Mouse (Mus musculus): ENCODE data around the gene Ntn1. TPM values are rescaled to one million over a fixed set of nuclear protein-coding genes. Genes with fewer than 3 reads are reported as not detected.

Ntn1 gene
- total RNA-seq, 1 experiment from 2014 or later, result not detected

DNA sequence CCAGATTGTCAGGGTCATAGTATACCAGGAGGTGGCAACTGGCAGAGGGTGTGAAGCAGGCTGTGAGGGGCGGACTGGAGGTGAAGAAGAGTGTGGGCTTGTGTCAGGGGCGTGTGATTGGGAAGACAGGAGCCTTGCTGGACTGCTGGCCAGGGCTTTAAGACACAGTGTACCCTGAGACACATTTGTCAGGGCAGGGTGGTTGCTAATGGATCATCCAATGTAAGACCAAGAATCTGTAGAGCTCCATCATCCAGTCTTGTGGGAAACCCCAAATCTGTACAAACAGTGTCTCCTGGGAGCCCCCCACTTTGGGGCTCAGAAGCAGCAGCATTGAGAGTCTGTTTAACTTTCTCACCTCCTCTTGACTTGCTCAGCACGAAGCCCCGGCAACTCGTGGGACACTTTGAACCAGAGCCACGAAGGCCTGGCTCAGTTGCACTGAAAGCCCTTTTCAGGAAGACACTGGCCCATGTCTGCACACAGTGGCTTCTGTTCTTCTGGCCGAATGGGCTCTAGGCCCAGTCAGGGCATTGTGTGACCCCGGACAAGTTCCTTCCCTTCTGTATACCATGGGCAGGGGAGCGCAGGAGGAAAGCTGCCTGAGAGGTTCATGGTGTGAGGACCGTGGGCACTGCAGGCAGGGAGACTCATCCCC is 194.9 kb downstream of the Ntn1 start:
- ATAC-seq (ENCODE audit: extremely low read depth, insufficient number of reproducible peaks, low FRiP score, poor library complexity, severe bottlenecking), result no peak

- ATAC-seq (ENCODE audit: extremely low read depth, insufficient number of reproducible peaks, low FRiP score, poor library complexity, severe bottlenecking), result no peak
Measured at GRCm38 (mm10) chr11:68204407-68204806, 196.2 kb downstream of the Ntn1 start.

GRCm38 (mm10) chr11:68203658-68204315 is 196.8 kb downstream of the Ntn1 start:
- ATAC-seq (ENCODE audit: extremely low read depth, insufficient number of reproducible peaks, low FRiP score, poor library complexity, severe bottlenecking), result no peak

DNA sequence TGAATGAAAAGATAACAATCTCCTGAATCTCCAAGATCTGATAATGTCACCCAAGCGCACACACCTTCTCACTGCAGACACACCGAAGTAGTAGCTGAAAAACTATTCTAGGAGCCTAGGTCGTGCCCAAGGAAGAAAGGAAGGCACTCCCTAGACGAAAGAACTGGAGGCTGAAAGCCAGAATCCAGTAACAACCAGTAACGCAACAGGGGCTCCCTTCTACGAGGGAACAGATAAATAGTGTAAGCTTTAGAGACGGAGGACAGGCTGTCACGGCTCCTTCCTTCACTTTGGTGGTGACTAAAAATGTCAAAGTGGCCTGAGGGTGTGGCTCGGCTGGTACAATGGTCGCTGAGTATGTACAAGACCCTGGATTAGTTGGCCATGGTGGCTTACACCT is 198.1 kb downstream of the Ntn1 start:
- no peak for ATAC-seq (ENCODE audit: extremely low read depth, insufficient number of reproducible peaks, low FRiP score, poor library complexity, severe bottlenecking)

DNA sequence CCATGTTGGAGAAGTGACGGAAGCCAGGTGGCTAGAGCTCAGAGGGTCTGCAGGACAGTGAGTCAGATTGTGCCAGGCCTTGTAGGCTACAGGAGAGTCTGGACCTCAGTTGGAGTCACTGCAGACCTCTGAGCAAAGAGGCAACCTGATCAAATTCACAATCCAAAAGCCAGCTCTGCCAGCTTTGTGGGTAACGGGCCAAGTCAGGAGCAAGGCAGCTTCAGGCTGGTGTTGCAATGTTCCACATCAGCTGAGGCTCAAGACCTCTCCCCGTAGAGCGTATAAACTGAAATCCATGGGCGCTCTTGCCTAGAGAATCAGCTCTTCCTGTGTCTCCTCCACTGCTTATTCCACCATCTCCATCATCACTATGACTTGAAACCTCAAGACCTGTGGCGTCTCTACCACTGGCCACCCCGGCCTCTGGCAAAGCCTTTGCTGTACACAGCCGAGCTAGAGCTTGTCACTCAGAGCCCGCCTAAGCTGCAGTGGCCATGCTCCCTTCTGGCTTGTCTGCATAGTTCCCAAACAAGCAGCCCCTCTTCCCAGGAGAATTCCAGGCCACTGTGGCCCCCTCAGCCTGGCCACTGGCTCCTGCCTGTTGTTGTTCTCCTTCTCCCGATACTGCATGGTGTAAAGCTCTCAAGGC is 198.7 kb downstream of the Ntn1 start:
- ATAC-seq (ENCODE audit: extremely low read depth, insufficient number of reproducible peaks, low FRiP score, poor library complexity, severe bottlenecking), result no peak

DNA sequence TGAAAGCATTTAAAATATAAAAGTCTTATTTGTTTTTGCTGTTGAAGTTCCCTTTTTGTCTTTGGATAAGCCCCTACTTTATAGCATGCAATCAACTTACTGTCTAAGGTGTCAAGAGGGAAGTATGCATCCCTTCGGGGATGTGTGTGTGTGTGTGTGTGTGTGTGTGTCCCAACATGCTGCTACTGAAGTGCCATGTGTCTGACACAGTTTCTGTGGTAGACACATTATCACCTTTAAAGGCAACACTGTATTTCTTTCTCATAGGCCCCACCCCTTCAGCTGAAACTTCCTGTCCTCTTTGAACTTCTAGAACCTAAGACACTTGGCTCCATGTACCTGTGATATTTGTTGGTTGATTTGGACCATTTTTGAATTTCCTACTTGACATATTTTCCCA is 199.6 kb downstream of the Ntn1 start:
- no peak for ATAC-seq (ENCODE audit: extremely low read depth, insufficient number of reproducible peaks, low FRiP score, poor library complexity, severe bottlenecking)

DNA sequence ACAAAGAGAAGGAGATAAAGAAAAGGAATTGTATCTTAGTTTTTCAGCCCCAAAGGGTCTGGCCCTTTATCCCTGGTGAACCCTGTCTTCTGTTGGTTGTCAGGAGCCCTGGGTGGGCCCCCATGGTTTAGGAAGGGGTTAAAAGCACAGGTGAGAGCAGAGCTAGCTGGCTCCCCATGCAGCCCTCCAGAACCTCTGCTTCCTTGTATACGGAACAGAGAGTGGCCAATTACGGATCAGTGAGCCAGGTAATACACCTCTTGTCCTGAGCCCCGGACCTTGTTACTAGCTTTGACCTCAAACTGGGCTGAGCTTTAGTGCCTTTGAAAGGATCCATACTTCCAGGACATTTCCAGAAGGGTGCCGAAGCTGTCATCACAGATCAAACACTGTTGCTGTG is 200.1 kb downstream of the Ntn1 start:
- ATAC-seq (ENCODE audit: extremely low read depth, insufficient number of reproducible peaks, low FRiP score, poor library complexity, severe bottlenecking), result no peak

GRCm38 (mm10) chr11:68199801-68200423 is 200.7 kb downstream of the Ntn1 start:
- ATAC-seq (ENCODE audit: extremely low read depth, insufficient number of reproducible peaks, low FRiP score, poor library complexity, severe bottlenecking), result no peak

- ATAC-seq (ENCODE audit: extremely low read depth, insufficient number of reproducible peaks, low FRiP score, poor library complexity, severe bottlenecking), result no peak
Measured at GRCm38 (mm10) chr11:68199103-68199502, 201.5 kb downstream of the Ntn1 start.

DNA sequence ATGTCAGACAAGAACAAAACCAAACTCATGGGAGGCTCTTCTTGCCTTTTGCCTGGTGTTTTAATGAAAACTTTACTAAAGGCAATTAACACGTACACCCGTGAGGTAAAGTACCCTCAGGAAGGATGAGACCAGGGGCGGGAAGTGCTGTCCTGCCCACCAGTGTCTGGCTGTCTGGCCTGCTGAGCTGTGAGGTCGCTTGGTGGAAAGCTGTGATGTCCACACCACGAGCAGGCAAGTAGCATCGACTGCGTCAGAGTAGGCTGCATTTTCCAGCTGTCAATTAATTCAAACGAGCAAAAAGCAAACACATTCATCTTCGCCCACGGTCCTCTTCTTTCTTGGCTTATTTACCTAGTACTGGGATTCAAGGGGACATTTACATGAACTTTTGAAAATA is 201.9 kb downstream of the Ntn1 start:
- no peak for ATAC-seq (ENCODE audit: extremely low read depth, insufficient number of reproducible peaks, low FRiP score, poor library complexity, severe bottlenecking)

DNA sequence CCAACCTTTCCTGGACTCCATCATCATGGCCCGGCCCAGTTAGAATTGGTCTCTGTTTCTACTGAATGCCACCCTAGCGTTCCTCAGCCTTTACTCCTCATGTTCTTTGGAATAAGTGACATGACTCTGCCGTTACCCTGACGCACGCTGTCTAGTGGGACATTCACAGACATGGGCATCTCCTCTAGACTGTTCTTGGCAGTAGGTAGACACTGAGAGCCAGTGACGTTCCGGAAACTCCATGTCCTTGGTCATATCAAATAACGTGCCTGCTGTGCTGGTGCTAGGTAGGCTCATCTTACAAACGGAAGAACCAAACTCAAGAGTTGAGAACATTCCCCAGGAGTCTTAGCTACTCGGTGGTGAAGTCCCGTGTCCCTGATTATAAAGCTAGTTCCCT is 203.2 kb downstream of the Ntn1 start:
- ATAC-seq (ENCODE audit: extremely low read depth, insufficient number of reproducible peaks, low FRiP score, poor library complexity, severe bottlenecking), result no peak

- no peak for ATAC-seq (ENCODE audit: extremely low read depth, insufficient number of reproducible peaks, low FRiP score, poor library complexity, severe bottlenecking)
Measured at GRCm38 (mm10) chr11:68196566-68196965, 204.1 kb downstream of the Ntn1 start.

GRCm38 (mm10) chr11:68195693-68196176 is 204.9 kb downstream of the Ntn1 start:
- no peak for ATAC-seq (ENCODE audit: extremely low read depth, insufficient number of reproducible peaks, low FRiP score, poor library complexity, severe bottlenecking)

DNA sequence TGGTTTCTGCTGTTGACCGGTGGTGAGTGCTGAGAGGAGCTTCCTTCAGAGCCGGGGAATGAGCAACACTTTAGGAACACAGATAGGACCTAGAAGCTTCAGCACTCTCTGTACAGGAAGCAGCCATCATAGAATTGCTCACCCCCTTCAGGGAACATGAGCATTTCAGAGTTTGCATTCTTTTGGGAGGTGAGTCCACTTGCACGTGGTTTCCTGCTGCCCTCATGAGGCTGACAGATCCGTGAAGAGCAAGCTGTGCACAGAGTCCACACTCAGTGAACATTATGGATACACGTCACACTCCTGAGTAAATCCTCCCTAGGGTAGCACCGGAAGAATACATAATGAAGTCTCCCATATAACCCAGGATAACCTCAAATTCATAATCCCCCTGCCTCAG is 205.5 kb downstream of the Ntn1 start:
- no peak for ATAC-seq (ENCODE audit: extremely low read depth, insufficient number of reproducible peaks, low FRiP score, poor library complexity, severe bottlenecking)

DNA sequence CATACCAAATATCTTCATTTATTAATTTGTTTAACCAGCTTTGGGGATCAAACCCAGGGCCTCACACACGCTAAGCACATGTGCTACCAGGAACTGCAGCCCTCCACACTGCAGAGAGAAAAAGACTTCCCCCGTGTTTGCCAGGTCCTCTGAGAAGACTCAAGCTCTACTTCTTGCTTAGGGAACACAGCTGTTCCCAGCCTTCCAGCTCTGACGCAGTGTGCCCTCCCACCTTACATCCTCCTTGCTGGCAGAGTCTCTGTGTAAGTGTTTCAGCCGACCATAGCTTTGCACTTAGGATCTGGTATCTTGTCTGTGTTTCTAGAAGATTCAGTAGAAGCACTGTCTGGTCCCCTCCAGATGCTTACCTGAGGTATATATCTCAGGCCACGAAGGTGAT is 209.8 kb downstream of the Ntn1 start:
- no peak for ATAC-seq (ENCODE audit: extremely low read depth, insufficient number of reproducible peaks, low FRiP score, poor library complexity, severe bottlenecking)

DNA sequence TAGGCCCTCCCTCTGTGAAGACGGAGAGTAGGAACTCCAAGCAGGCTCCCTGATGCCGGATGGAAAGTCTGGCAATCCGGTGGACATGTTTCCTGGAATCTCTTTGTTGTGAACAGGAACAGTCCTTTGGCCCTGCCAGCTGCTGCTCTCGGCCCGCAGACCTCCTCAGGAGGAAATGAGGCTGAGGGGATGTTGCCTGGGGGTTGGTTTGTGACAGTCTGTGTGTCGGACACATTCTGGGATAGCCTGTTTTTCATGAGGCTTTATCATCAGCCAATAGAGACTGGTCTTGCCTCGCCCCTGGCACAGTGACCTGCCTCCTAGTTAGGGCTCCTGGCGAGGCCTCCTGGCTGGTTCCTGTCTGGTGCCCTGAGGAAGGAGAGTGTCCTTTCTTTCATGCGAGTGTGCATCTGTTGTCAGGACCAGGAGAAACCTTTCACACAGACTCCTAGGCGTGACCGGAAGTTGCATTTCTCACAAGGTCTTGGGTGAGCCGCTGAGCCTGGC is 211.9 kb downstream of the Ntn1 start:
- ATAC-seq (ENCODE audit: extremely low read depth, insufficient number of reproducible peaks, low FRiP score, poor library complexity, severe bottlenecking), result no peak

DNA sequence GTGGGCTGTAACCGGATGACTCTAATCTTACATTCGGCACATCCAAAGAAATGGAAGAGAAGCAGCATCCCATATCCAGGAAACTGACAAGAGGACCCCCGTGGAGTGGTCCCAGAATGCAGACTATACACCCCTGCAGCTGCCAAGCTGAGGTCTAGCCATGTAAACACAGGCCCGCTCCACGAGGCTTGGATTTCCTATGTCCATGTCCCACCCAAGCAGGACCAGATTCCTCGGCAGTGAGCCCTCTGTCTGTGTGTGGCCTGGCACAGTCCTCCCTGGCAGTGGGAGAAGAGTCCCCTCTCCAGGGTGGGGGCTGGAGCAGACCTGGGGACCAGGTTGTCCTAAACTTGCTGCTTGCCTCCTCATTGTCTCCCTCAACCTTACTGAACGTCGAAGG is 213.4 kb downstream of the Ntn1 start:
- ATAC-seq (ENCODE audit: extremely low read depth, insufficient number of reproducible peaks, low FRiP score, poor library complexity, severe bottlenecking), result no peak

GRCm38 (mm10) chr11:68185647-68186046 is 215.0 kb downstream of the Ntn1 start:
- ATAC-seq (ENCODE audit: extremely low read depth, insufficient number of reproducible peaks, low FRiP score, poor library complexity, severe bottlenecking), result no peak

GRCm38 (mm10) chr11:68177415-68177814 is 223.2 kb downstream of the Ntn1 start:
- ATAC-seq (ENCODE audit: extremely low read depth, insufficient number of reproducible peaks, low FRiP score, poor library complexity, severe bottlenecking), result no peak

DNA sequence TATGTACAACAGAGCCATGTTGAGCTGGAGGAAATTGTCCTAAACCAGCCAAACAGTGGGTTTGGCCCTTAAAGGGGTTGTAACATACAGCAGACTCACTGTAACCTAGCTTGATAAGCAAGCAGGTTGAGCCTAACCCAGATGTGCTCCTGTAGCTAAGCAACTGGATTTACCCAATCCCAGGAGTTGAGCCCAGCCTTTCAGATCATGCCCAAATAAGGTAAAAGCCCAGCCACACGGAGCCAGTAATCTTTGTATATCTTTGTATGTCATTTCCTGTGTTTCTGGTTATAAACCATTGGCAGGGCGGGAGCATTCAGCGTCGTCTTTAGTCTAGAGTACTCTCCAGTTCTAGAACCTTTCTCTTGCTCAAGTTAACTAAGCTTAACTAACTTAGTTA is 224.1 kb downstream of the Ntn1 start:
- no peak for ATAC-seq (ENCODE audit: extremely low read depth, insufficient number of reproducible peaks, low FRiP score, poor library complexity, severe bottlenecking)
